Comparison of ENCODE assay signal across 8 mouse cellular contexts in genomic region chr13:54247545-54247944, GRCm38 (mm10). TPM values are rescaled to one million over a fixed set of nuclear protein-coding genes. Genes with fewer than 3 reads are reported as not detected.
DNase-seq lines count a peak whose midpoint lies in the region; ATAC-seq lines count a peak whose summit lies in the region.

No protein-coding gene starts in this region.

- DNase-seq in B cell, adult 2 months, result peak; percentile 87 to 89
- DNase-seq in adrenal gland, postnatal 10 days, result peak; percentile 85
- DNase-seq in embryo, embryonic 11.5 days (ENCODE audit: low read depth, low spot score), result peak; percentile 70
- peak; percentile 82 for DNase-seq in kidney, postnatal 14 days
- DNase-seq in lung, adult 18-20 months, result peak; percentile 58 to 64
- peak; percentile 15 for DNase-seq in ovary, adult 18-20 months (ENCODE audit: low spot score)
- DNase-seq in thymus, adult 18-20 months, result peak; percentile 7 to 12

- peak; percentile 63 for ATAC-seq in granulocyte monocyte progenitor cell, adult 5-6 weeks (replicated peaks; ENCODE audit: poor library complexity, severe bottlenecking)

RNA-seq across cellular contexts. Expression of gene Hrh2, which starts 55.6 kb away (rescaled TPM):
- total RNA-seq in adrenal gland, postnatal 10 days (2021), result under 1 TPM; 0.21 to 0.48 TPM
- 6.0 and 6.8 TPM in 2 replicates for total RNA-seq in granulocyte monocyte progenitor cell, adult 5-6 weeks (2014; fragmentation: Nextera tagmentation)
- 2.2 and 4.4 TPM in 2 replicates for total RNA-seq in granulocyte monocyte progenitor cell, adult 5-6 weeks (2017)

Comparison
In these comparisons a context has a peak if more than half of its experiments do, and no peak if none do; other contexts are left out.
1. Peak in every context shown above with its lines: DNase-seq and ATAC-seq.
2. DNase-seq: peak in every context shown above with its lines; median percentile 88 in B cell, adult 2 months; 85 in adrenal gland, postnatal 10 days; 82 in kidney, postnatal 14 days; 70 in embryo, embryonic 11.5 days; 61 in lung, adult 18-20 months; 15 in ovary, adult 18-20 months; 10 in thymus, adult 18-20 months.